Mouse (Mus musculus) kidney, embryonic 14.5 days (tissue): ENCODE measurements at regions not wholly inside any gene's neighbourhood (a gene's known extent, or its start where the extent isn't known, plus 50 kb on each side); places are given as distances from the start of the nearest gene placed in this dataset.

Experiments used
- ATAC-seq: fragments of 200-750 bp; cut with Nextera tagmentation; 2 replicates; pipeline ENCODE4 v1.8.0; 2017; ENCODE audit warnings: moderate number of reproducible peaks, mild to moderate bottlenecking, moderate TSS enrichment, moderate library complexity; ENCODE audit not compliant: low FRiP score, low TSS enrichment
- H3K27ac ChIP-seq: fragments of 300-500 bp; sonication (generic); 2 replicates; pipeline ENCODE4 v1.5.1; 2014; ENCODE audit warnings: low read depth, mild to moderate bottlenecking, low read length, moderate library complexity, mixed read lengths
- H3K27me3 ChIP-seq: fragments of 300-500 bp; sonication (generic); 2 replicates; pipeline ENCODE4 v1.6.1; 2014; ENCODE audit warnings: mild to moderate bottlenecking, low read length; ENCODE audit not compliant: control insufficient read depth, insufficient read depth
- H3K36me3 ChIP-seq: fragments of 300-500 bp; sonication (generic); 2 replicates; pipeline ENCODE4 v1.6.1; 2014; ENCODE audit warnings: low read length, mixed read lengths; ENCODE audit not compliant: control insufficient read depth, insufficient read depth
- H3K4me1 ChIP-seq: fragments of 300-500 bp; sonication (generic); 2 replicates; pipeline ENCODE4 v1.6.1; 2014; ENCODE audit warnings: low read length, mixed read lengths; ENCODE audit not compliant: control insufficient read depth, insufficient read depth
- H3K4me2 ChIP-seq: fragments of 300-500 bp; sonication (generic); replicated peaks from 2 replicates; pipeline ENCODE4 v1.6.1; 2014; ENCODE audit warnings: low read depth, mild to moderate bottlenecking, low read length
- H3K4me3 ChIP-seq: fragments of 300-500 bp; sonication (generic); 2 replicates; pipeline ENCODE4 v1.5.1; 2014; ENCODE audit warnings: mild to moderate bottlenecking, low read length
- H3K9ac ChIP-seq: fragments of 300-500 bp; sonication (generic); 2 replicates; pipeline ENCODE4 v1.6.1; 2014; ENCODE audit warnings: low read depth, mild to moderate bottlenecking, low read length, moderate library complexity
- H3K9me3 ChIP-seq: fragments of 300-500 bp; sonication (generic); 2 replicates; pipeline ENCODE4 v1.6.1; 2016; ENCODE audit warnings: low read length; ENCODE audit not compliant: control insufficient read depth
- WGBS: fragments of 180-500 bp; shearing (Covaris S2); extraction: QIAGEN DNeasy Blood & Tissue Kit; methylation state at CpG from one replicate; pipeline ENCODE4 v1.1.7; 2014; 5-methylcytosine and 5-hydroxymethylcytosine counted together

DNA sequence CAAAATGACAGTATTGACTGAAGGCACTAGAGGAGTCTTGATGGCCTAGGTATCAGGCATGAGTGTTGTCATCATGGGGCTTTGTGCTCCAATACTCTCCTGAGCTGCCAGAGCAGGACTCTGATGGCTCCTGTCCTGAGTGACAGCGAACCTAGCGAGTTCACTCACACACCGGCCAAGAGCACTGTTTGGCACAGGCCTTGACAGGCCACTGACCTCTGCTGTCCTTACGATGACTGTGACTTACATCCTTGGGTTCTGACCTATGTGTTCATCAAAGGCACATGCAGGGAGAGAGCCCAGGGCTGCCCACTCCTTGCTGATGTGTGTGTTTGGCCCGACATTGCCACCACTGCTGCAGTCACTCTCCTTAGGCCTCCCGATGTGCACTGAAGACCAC is 163.3 kb downstream of the Gadd45g start:
- Histone ChIP-seq H3K27me3 (no peaks in the 10 kb centered on the region), H3K4me3 (no peak overlapping the region), H3K9ac (no peak overlapping the region), H3K4me1 (peaks cover under 1% of the 10 kb centered on the region; the same call in 1 of the 2 replicates), H3K9me3 (no peaks in the 10 kb centered on the region), H3K4me2 (no peak overlapping the region), H3K27ac (no peak overlapping the region), H3K36me3 (no peaks in the 10 kb centered on the region)
- ATAC-seq, result no peak
- WGBS, result 87% methylated on average over 6 of the region's 6 CpGs

DNA sequence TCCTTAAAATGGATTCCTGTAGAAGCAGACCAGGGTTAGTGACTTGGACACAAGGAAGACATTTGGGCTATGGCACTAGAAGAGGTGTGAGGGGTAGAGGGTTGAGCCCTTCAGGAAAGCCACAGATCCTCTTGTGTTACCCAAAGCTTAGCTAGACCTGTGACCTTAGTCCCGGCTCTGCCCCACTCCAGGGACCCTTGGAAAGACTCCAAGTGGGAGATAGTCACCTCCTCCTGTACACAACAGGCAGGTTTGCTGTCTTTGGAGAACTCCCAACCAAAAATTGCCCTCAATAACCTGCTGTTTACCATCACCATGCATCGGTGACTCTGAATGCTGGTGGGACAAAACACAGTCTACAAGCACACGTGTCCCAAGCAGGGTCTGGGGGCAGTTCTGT is 164.5 kb downstream of the Gadd45g start:
- no peak overlapping the region for H3K9ac ChIP-seq
- ATAC-seq, result no peak
- no peak overlapping the region for H3K4me3 ChIP-seq
- no peak overlapping the region for H3K27ac ChIP-seq
- H3K4me1 ChIP-seq, result peaks cover 7% of the 10 kb centered on the region; the same call in 1 of the 2 replicates
- no peaks in the 10 kb centered on the region for H3K27me3 ChIP-seq
- 77% methylated on average over 3 of the region's 3 CpGs for WGBS
- H3K9me3 ChIP-seq, result no peaks in the 10 kb centered on the region
- H3K36me3 ChIP-seq, result no peaks in the 10 kb centered on the region
- H3K4me2 ChIP-seq, result no peak overlapping the region

DNA sequence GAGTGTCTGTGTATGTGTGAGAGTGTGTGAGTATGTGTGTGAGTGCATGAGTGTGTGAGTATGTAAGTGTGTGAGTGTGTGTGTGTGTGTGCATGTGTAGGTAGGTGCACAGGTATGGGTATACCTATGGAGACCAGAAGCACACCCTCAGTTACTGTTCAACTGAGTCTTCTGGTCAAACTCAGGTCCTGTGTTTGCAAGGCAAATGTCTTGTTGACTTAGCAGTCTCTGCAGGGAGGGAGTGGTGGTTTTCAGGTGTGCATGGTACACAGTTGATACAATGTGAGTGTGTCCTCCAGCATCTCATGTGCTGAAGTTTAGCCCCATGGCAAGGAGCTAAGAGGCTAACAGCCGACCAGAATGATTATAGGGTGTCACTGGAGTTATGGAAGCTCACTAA is 166.7 kb downstream of the Gadd45g start:
- H3K4me2 ChIP-seq, result no peak overlapping the region
- no peaks in the 10 kb centered on the region for H3K27me3 ChIP-seq
- no peak overlapping the region for H3K9ac ChIP-seq
- H3K4me1 ChIP-seq, result peaks cover 11% of the 10 kb centered on the region; the same call in 1 of the 2 replicates
- H3K36me3 ChIP-seq, result no peaks in the 10 kb centered on the region
- H3K9me3 ChIP-seq, result no peaks in the 10 kb centered on the region
- no peak overlapping the region for H3K4me3 ChIP-seq
- WGBS, result 68% methylated on average over 1 of the region's 1 CpGs
- ATAC-seq, result no peak
- H3K27ac ChIP-seq, result no peak overlapping the region

DNA sequence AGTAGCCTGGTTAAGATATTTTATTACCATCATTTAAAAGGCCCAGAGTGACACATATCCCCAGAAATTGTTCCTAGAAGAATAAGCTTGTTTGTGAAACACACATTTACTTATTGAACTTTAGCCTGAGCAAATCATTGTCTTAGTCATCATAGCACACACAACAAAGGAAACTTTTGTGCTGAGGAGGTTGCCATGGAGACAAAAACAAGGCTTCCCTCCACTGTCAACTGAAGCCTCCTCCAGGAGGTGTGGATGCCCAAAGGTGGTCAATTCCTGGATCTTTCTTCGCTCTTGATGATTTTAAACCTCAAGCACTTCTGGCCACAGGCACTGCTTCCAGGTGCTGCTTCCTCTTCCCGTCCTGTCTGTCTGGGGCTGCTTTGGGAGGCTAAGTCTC is 167.3 kb downstream of the Gadd45g start:
- Histone ChIP-seq H3K9ac (no peak overlapping the region), H3K4me3 (no peak overlapping the region), H3K4me2 (no peak overlapping the region), H3K36me3 (no peaks in the 10 kb centered on the region), H3K27me3 (no peaks in the 10 kb centered on the region), H3K4me1 (peaks cover 11% of the 10 kb centered on the region; the same call in 1 of the 2 replicates), H3K27ac (no peak overlapping the region), H3K9me3 (no peaks in the 10 kb centered on the region)
- ATAC-seq, result no peak
- WGBS, result 85% methylated on average over 2 of the region's 2 CpGs

DNA sequence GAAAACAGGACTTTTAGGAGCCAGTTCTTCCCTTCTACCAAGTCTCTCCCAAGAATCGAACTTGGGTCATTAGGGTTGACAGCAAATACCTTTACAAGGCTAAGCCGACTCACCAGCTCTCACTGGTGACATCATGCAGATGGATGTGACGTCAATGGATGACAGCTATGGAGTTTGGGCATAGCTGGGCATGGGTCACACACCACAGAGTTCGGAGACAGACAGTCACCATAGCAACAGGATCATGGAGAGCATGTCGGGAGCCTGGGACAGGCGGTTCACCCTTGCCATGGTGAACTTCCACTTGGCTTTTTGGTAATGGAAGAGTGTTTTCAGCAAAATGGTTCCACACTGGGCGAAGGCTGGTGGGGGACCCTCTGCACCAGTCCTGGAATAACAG is 168.1 kb downstream of the Gadd45g start:
- H3K4me2 ChIP-seq, result no peak overlapping the region
- no peak overlapping the region for H3K9ac ChIP-seq
- no peak overlapping the region for H3K27ac ChIP-seq
- no peak for ATAC-seq
- no peaks in the 10 kb centered on the region for H3K36me3 ChIP-seq
- H3K4me1 ChIP-seq, result peaks cover 11% of the 10 kb centered on the region; the same call in 1 of the 2 replicates
- no peaks in the 10 kb centered on the region for H3K9me3 ChIP-seq
- H3K4me3 ChIP-seq, result no peak overlapping the region
- no peaks in the 10 kb centered on the region for H3K27me3 ChIP-seq
- 66% methylated on average over 7 of the region's 7 CpGs for WGBS

DNA sequence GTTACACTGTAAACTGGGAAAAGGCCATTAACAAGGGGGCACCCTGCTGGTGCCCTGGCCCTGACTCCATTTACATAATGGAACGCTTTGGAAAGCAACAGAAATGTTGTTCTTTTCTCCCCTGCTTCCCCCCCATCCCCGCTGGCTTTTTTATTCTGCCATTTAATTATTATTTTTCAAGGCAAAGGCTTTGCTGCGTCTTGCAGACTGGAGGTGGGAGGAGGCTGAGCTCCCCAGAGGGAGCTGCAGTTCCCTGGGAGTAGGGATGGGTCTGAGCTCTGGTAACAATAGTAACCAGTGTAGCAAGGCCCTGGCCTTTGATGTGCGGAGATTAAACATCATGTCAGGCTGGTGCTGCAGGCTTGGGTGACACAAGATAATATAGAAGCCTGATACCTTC is 168.6 kb downstream of the Gadd45g start:
- H3K36me3 ChIP-seq, result no peaks in the 10 kb centered on the region
- no peak overlapping the region for H3K9ac ChIP-seq
- H3K27ac ChIP-seq, result no peak overlapping the region
- peaks cover 11% of the 10 kb centered on the region; the same call in 1 of the 2 replicates for H3K4me1 ChIP-seq
- 10% methylated on average over 4 of the region's 4 CpGs for WGBS
- no peak overlapping the region for H3K4me2 ChIP-seq
- no peaks in the 10 kb centered on the region for H3K9me3 ChIP-seq
- no peak overlapping the region for H3K4me3 ChIP-seq
- H3K27me3 ChIP-seq, result no peaks in the 10 kb centered on the region
- ATAC-seq, result peak; percentile 55; the same call in 1 of the 2 replicates

DNA sequence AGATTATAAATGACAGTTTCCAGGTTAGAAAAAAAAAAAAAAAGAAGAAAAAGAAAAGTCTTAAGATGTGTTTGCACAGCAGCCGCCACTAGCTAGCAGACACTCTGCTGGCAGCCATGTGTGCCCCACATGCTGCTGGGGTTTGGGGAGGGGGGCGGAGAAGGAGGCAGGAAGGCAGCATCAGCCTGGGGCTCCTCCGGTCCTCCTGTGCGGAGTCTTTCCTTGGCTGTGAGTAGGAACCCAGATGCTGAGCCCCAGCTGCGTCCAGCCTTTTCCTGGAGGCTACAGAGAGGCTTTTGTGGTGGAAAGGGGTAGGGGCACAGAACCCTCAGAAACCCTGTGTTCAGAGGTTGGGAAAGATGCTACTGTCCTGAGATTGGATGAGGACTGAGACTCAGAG is 169.0 kb downstream of the Gadd45g start:
- H3K27me3 ChIP-seq, result no peaks in the 10 kb centered on the region
- H3K4me3 ChIP-seq, result no peak overlapping the region
- no peak overlapping the region for H3K4me2 ChIP-seq
- no peaks in the 10 kb centered on the region for H3K36me3 ChIP-seq
- no peak for ATAC-seq
- no peak overlapping the region for H3K9ac ChIP-seq
- peaks cover 11% of the 10 kb centered on the region; the same call in 1 of the 2 replicates for H3K4me1 ChIP-seq
- no peak overlapping the region for H3K27ac ChIP-seq
- 26% methylated on average over 5 of the region's 5 CpGs for WGBS
- H3K9me3 ChIP-seq, result no peaks in the 10 kb centered on the region

DNA sequence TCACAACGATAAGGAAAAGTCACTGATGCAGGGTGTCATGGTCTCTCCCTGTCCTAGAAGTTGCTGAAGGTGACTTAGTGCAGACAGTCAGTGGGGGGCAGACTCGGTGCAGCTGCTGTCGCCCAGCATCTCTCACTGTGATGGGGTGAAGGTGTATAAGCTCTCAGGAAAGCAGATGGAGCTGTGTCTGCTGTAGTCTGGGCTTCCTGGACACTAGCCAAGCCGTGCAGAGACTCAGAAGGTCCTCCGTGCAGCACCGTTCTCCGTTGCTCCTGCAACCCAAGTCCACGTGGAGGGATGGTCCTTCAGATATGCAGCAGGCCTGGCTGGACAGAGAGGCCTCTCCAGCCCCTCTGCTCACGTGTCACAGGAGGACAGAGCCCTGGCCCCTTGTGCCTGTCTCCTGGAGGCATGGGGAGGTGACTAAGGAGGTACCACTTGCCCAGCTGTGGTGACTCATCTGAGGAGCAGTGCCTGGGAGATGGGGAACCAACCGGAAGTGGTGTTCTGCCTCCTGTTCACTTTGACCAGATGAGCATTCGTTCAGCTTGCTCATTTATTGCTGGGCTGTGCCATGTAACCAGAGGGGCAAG is 171.2 kb downstream of the Gadd45g start:
- ATAC-seq, result no peak; the same call in 1 of the 2 replicates
- H3K4me2 ChIP-seq, result no peak overlapping the region
- no peak overlapping the region for H3K9ac ChIP-seq
- no peak overlapping the region for H3K4me3 ChIP-seq
- WGBS, result 73% methylated on average over 11 of the region's 11 CpGs
- no peaks in the 10 kb centered on the region for H3K9me3 ChIP-seq
- H3K36me3 ChIP-seq, result no peaks in the 10 kb centered on the region
- no peak overlapping the region for H3K27ac ChIP-seq
- H3K27me3 ChIP-seq, result peaks cover 4% of the 10 kb centered on the region; the same call in 1 of the 2 replicates
- H3K4me1 ChIP-seq, result peaks cover 18% of the 10 kb centered on the region

DNA sequence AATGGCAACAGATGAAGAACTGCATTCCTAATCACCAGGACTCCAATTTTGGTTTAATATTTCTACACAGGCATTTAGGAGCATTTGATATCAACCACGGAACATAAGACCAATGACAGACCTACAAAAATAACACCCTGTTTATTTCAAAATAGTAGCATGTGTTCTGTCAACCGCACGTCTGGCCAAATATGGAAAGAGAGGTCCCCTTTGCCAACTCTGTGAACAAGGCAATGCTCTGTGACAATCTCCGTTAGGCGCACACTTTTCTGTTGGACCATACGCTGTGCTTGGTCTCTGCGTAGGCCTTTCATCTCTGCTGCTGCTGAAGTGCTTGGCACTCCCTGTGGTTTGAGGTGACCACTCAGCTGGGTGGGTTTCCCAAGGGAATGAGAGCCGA is 173.2 kb downstream of the Gadd45g start:
- no peak overlapping the region for H3K4me2 ChIP-seq
- no peaks in the 10 kb centered on the region for H3K36me3 ChIP-seq
- no peak overlapping the region for H3K4me3 ChIP-seq
- no peaks in the 10 kb centered on the region for H3K9me3 ChIP-seq
- no peak overlapping the region for H3K27ac ChIP-seq
- H3K9ac ChIP-seq, result no peak overlapping the region
- H3K4me1 ChIP-seq, result peaks cover 25% of the 10 kb centered on the region
- 90% methylated on average over 8 of the region's 8 CpGs for WGBS
- no peak for ATAC-seq
- peaks cover 4% of the 10 kb centered on the region; the same call in 1 of the 2 replicates for H3K27me3 ChIP-seq
